Mouse (Mus musculus): ENCODE results near the gene Myo6.

- TF ChIP-seq CTCF (conservative IDR thresholded peaks at IDR 0.05 in 1 of 2, IDR thresholded peaks at IDR 0.05 in 1 of 2; ENCODE audit: low read depth in 2 of 2, low read length in 2 of 2) (no peak), POLR2A (IDR thresholded peaks at IDR 0.05; ENCODE audit: low read depth, low read length) (no peak), MEF2A (IDR thresholded peaks at IDR 0.05; ENCODE audit: borderline replicate concordance, low read depth, low read length) (no peak)
Measured at GRCm38 (mm10) chr9:80166425-80166824, 1.6 kb downstream of the Myo6 start.

All from CH12.LX (cell line).